Mouse (Mus musculus) hindbrain, postnatal 0 days (tissue): ENCODE data around the gene Ppara. TPM values are rescaled to one million over a fixed set of nuclear protein-coding genes. Genes with fewer than 3 reads are reported as not detected.

Experiments
- ATAC-seq: fragments of 200-750 bp; cut with Nextera tagmentation; 2 replicates; pipeline ENCODE4 v1.8.0; 2017; ENCODE audit warnings: mild to moderate bottlenecking, moderate TSS enrichment, moderate library complexity
- DNase-seq: peaks from one replicate; pipeline ENCODE4 v3.0.0-alpha.2; 2015; ENCODE audit warnings: low spot score
- H3K27ac ChIP-seq: fragments of 300-500 bp; sonication (generic); 2 replicates; pipeline ENCODE4 v1.5.1; 2014; ENCODE audit warnings: mild to moderate bottlenecking
- H3K27me3 ChIP-seq: fragments of 300-500 bp; sonication (generic); 2 replicates; pipeline ENCODE4 v1.6.1; 2014; ENCODE audit warnings: low read length, mixed read lengths; ENCODE audit not compliant: insufficient read depth
- H3K36me3 ChIP-seq: fragments of 300-500 bp; sonication (generic); 2 replicates; pipeline ENCODE4 v1.6.1; 2014; ENCODE audit warnings: low read length, mixed read lengths; ENCODE audit not compliant: insufficient read depth
- H3K4me1 ChIP-seq: fragments of 300-500 bp; sonication (generic); 2 replicates; pipeline ENCODE4 v1.6.1; 2014; ENCODE audit warnings: antibody characterized with exemption, low read length, mixed read lengths; ENCODE audit not compliant: insufficient read depth
- H3K4me2 ChIP-seq: fragments of 300-500 bp; sonication (generic); 2 replicates; pipeline ENCODE4 v1.6.1; 2014; ENCODE audit warnings: low read depth, mild to moderate bottlenecking, low read length, moderate library complexity, mixed read lengths
- H3K4me3 ChIP-seq: fragments of 300-500 bp; sonication (generic); 2 replicates; pipeline ENCODE4 v1.5.1; 2014; ENCODE audit warnings: low read length
- H3K9ac ChIP-seq: fragments of 300-500 bp; sonication (generic); replicated peaks from 2 replicates; pipeline ENCODE4 v1.6.1; 2014; ENCODE audit warnings: mild to moderate bottlenecking, low read length, moderate library complexity, mixed read lengths
- H3K9me3 ChIP-seq: fragments of 300-500 bp; sonication (generic); 2 replicates; pipeline ENCODE4 v1.6.1; 2016; ENCODE audit warnings: low read length, mixed read lengths
- CTCF ChIP-seq: IDR thresholded peaks from 2 replicates; pipeline ENCODE4 v1.5.1; 2016; ENCODE audit warnings: antibody characterized with exemption, control low read depth, low read depth
- WGBS: fragments of 180-500 bp; shearing (Covaris S2); extraction: QIAGEN DNeasy Blood & Tissue Kit; methylation state at CpG from one replicate; pipeline ENCODE4 v1.1.7; 2014; 5-methylcytosine and 5-hydroxymethylcytosine counted together
- polyA plus RNA-seq: library from polyadenylated mRNA; unstranded; fragments of >200 nt; fragmentation: Nextera tagmentation; extraction: Ambion mirVana; gene quantifications from 2 replicates; pipeline ENCODE4 v1.2.1, GENCODE M21; 2015
- total RNA-seq: library from RNA; depleted of rRNA; stranded (reverse); fragments of >200 nt; gene quantifications from 2 replicates; pipeline ENCODE4 v1.2.3, GENCODE M21; 2014

The Ppara gene
- total and polyA plus RNA-seq, 2 experiments from 2014 or later, result 1.9 to 6.6 TPM

DNA sequence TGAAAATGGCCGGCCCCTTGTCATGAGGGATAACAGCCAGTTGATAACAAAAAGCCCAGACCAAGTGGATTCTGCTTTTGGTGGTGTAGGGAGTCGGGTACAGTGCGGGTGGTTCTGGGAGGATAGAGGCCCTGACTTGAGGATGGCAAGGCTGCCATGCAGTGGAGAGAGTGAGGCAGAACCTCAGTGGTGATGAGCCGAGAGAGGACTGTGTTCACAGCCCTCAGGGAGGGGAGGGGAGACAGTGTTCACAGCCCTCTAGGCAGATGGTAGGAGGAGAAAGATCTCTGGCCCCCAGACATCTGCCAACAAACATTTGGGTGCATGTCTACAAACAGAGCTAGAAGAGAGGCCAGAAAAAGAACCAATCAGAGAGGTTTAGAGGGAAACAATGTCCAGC lies 28.0 kb downstream of the Ppara start:
- no peaks in the 10 kb centered on the region for H3K36me3 ChIP-seq
- 78% methylated on average over 4 of the region's 4 CpGs for WGBS
- no peaks in the 10 kb centered on the region for H3K9me3 ChIP-seq
- H3K27me3 ChIP-seq, result no peaks in the 10 kb centered on the region
- no peak overlapping the region for H3K27ac ChIP-seq
- H3K4me3 ChIP-seq, result no peak overlapping the region
- ATAC-seq, result no peak
- no peak overlapping the region for H3K4me2 ChIP-seq
- TF ChIP-seq CTCF, result no peak
- H3K4me1 ChIP-seq, result no peaks in the 10 kb centered on the region
- H3K9ac ChIP-seq, result no peak overlapping the region
- no peak for DNase-seq

DNA sequence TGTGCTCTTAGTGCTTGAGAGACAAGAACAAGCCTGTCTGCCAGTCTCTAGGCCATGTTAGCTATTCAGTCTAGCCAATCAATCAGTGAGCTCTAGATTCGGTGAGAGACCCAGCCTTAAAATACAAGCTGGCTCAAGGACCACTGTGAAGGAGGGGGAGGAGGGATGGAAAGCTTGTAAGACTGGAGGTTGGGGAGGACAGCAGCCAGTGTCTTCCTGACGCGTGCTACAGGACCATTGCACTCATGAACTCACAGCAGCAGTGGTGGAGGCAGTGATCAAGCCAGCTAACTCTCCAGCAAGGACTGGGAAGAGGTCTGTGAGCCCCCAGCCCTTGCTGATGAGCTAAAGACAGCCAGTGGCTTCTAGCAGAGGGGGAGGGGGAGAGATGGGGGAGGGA lies 30.2 kb downstream of the Ppara start:
- DNase-seq (no peak), ATAC-seq (no peak)
- Histone ChIP-seq H3K36me3 (no peaks in the 10 kb centered on the region), H3K27me3 (no peaks in the 10 kb centered on the region), H3K27ac (no peak overlapping the region), H3K4me3 (no peak overlapping the region), H3K9me3 (no peaks in the 10 kb centered on the region), H3K4me2 (no peak overlapping the region), H3K4me1 (no peaks in the 10 kb centered on the region), H3K9ac (no peak overlapping the region)
- no peak for TF ChIP-seq CTCF
- 52% methylated on average over 3 of the region's 3 CpGs for whole genome bisulfite sequencing

DNA sequence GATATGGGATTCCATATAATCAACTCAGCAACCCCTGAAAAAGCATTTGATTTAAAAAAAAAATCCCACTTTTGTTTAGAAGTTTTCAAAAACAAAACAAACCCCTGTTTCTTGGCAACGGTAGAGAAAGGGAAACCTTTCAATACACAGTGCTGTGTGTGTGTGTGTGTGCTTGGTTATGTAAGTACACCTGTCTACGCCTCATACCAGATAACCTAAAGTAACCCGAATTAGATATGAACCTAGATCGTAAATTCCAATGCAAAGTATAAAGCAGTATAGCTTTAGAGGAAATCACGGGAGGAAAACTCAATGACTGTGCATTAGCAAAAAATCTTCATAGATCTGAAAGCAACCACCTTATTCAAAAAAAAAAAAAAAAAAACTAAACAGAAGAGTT lies 31.9 kb downstream of the Ppara start:
- WGBS, result 92% methylated on average over 5 of the region's 5 CpGs
- no peak overlapping the region for H3K9ac ChIP-seq

DNA sequence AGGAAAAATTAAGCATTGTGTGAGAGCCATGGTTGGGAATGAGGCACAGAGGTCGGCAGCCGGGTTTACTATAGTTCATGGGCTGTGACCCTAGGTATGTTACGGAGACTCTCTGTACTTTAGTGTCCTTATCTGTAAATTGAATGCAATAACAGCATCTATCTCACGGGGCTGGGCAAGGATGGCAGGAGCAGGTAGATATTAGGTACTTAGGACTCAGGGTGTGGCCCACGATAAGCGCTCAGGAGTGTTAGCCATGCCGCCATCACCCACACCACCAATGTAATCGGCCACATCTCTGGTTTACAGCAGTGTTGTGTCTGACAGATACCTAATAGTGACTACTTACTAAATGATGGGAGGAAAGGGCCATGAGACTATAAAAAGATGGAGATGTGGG lies 34.2 kb downstream of the Ppara start:
- H3K36me3 ChIP-seq, result no peaks in the 10 kb centered on the region
- H3K27ac ChIP-seq, result no peak overlapping the region
- no peaks in the 10 kb centered on the region for H3K4me1 ChIP-seq
- no peak overlapping the region for H3K9ac ChIP-seq
- no peak overlapping the region for H3K4me2 ChIP-seq
- 94% methylated on average over 8 of the region's 8 CpGs for WGBS
- ATAC-seq (no peak), DNase-seq (no peak)
- H3K9me3 ChIP-seq, result no peaks in the 10 kb centered on the region
- no peak overlapping the region for H3K4me3 ChIP-seq
- TF ChIP-seq CTCF, result no peak
- no peaks in the 10 kb centered on the region for H3K27me3 ChIP-seq

More for the DNA sequence above, 31.9 kb downstream of the Ppara start:
- no peak for ATAC-seq
- TF ChIP-seq CTCF, result no peak
- H3K4me3 ChIP-seq, result no peak overlapping the region
- no peaks in the 10 kb centered on the region for H3K36me3 ChIP-seq
- H3K4me1 ChIP-seq, result no peaks in the 10 kb centered on the region
- no peak for DNase-seq
- no peaks in the 10 kb centered on the region for H3K27me3 ChIP-seq
- no peaks in the 10 kb centered on the region for H3K9me3 ChIP-seq
- no peak overlapping the region for H3K4me2 ChIP-seq
- no peak overlapping the region for H3K27ac ChIP-seq

DNA sequence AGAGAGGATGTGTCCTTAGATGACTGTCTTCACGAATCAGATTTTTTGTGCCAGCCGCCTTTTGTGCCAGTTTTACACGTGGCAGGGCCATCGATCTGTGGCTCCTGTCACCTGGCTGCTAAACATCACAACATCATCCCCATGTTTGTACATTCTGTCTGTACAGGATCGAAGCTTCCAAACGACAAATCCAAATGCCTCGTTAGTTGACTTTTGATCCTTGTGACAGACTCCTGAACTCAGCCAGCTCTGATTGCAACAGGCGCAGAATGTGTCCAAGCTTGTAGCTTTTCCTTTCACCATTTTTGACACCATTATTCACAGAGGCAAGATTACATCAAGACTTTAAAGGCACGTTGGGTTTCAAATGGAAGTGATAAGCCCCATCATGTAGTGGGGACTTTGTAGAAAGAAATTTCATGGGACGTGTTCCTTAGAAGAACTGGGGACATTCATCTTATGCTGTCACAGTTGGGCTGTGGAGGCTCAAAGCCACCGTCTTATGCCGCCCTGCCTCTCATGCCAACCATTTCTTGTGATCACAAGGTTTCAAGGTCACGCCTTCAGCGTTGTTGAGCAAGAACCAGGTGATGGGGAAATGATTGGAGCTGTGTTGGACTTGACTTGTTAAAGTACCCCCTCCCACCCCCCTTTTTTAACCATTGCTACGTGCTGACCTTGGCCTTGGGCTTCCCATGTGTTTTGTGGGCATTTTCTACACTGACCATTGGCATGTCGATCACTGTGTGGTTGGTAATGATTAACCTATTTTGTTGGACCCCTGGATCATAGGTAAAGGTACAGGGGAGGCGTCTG lies 36.7 kb downstream of the Ppara start:
- no peak for TF ChIP-seq CTCF
- Histone ChIP-seq H3K4me1 (no peaks in the 10 kb centered on the region), H3K27me3 (no peaks in the 10 kb centered on the region), H3K9me3 (no peaks in the 10 kb centered on the region), H3K36me3 (no peaks in the 10 kb centered on the region), H3K4me3 (no peak overlapping the region), H3K4me2 (no peak overlapping the region), H3K27ac (no peak overlapping the region), H3K9ac (no peak overlapping the region)
- no peak for DNase-seq
- no peak for ATAC-seq
- 86% methylated on average over 17 of the region's 17 CpGs for WGBS

DNA sequence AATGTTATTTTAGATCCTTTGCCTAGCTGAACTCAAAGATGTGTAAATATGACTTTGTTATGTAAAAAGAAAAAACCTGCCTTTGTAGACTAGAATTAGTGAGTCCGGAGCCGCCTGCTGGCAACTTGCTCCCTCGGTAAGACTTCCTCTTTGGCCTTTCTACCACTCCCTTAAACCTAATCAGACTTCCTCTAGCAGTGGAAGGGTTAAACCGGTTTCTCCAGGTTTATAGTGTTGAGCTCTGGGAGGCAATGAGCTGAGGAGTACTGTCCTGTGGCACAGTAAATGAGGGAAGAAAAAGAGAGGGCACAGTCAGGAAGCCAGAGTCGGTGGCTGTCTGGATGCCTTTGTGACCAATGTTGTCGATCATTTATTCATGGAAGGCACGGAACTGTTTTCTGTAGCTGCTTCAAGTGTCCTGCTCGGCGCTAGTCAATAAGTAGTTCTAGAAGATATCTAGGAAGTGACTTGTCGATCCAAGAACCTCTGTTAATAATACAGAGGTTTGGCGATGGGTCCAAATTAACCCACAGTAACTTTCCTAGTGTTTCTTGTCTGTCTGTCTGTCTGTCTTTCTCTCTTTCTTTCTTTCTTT lies 37.5 kb downstream of the Ppara start:
- no peaks in the 10 kb centered on the region for H3K4me1 ChIP-seq
- no peak overlapping the region for H3K9ac ChIP-seq
- H3K9me3 ChIP-seq, result no peaks in the 10 kb centered on the region
- no peak for DNase-seq
- H3K4me3 ChIP-seq, result no peak overlapping the region
- no peak for ATAC-seq
- WGBS, result 80% methylated on average over 11 of the region's 11 CpGs
- no peaks in the 10 kb centered on the region for H3K36me3 ChIP-seq
- TF ChIP-seq CTCF, result no peak
- no peak overlapping the region for H3K27ac ChIP-seq
- H3K27me3 ChIP-seq, result no peaks in the 10 kb centered on the region
- no peak overlapping the region for H3K4me2 ChIP-seq

DNA sequence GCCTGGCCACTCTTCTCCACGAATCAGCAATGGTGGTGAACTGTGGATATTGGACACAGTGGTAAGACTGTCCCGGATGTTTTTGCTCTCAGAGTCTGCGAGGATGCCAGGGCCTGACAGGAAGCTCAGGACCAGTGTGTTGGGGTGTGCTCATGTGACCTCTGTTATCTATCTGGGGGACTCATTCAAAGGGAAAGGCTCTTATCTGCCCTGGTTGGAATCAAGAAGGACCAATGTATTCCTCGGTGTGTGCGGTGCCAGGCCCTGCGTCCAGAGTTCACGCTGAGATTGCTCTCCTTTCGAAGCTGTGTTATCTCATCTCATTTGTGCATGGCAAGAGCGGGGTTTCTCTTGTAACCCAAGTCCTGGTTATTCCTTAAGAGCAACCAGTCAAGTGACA lies 39.6 kb downstream of the Ppara start:
- WGBS, result 92% methylated on average over 9 of the region's 9 CpGs
- Histone ChIP-seq H3K4me1 (no peaks in the 10 kb centered on the region), H3K4me3 (no peak overlapping the region), H3K4me2 (no peak overlapping the region), H3K9ac (no peak overlapping the region), H3K36me3 (no peaks in the 10 kb centered on the region), H3K27ac (no peak overlapping the region), H3K27me3 (no peaks in the 10 kb centered on the region), H3K9me3 (no peaks in the 10 kb centered on the region)
- TF ChIP-seq CTCF, result no peak
- DNase-seq (no peak), ATAC-seq (no peak)
